Mouse (Mus musculus): ENCODE measurements around the gene Apobec2.
A peak's percentile ranks its signal among the peaks of the same experiment; 100 is the strongest.

DNA sequence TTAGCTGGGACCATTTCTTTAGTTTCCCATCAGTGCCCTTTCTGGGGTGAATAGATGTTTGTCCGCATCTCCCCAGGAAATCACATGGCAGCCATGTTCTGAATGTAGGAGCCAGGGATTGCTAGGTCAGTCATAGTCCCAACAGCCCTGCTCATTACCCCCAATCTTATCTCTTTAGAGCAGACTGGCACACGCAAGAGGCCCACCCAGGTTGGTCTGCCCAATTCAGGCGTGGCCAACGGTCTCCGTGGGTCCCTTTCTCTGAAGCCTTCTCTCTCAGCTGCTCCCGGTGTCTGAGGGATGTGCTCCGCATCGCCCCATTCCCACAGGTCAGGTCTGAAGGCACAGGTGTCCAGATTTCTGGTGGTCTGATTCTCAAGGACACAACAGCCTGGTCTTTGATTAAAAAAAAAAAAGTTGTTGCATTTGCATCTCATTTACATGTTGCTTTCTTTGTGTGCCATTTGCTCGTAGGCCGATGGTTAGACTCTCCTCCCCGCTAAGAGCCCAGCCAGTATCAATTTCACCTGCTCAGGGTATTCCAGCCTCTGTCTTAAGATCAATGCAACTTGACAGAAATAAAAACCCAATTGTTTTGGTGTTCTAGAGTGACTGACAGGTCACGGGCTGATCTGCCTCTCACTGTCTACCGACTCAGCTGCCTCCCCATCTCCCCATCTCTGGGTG, 18.1 kb upstream of the Apobec2 start:
- peak; percentile 91 for TF ChIP-seq GATA1 (IDR thresholded peaks at IDR 0.05; ENCODE audit: low read length)
- peak; percentile 92 for TF ChIP-seq TAL1 (IDR thresholded peaks at IDR 0.05; ENCODE audit: low read length)

All from erythroblast, embryonic 14.5 days (primary cell).